Mouse (Mus musculus) layer of hippocampus, adult 2 months (tissue): ENCODE data around the gene 9530053A07Rik. TPM values are rescaled to one million over a fixed set of nuclear protein-coding genes. Genes with fewer than 3 reads are reported as not detected.
"Not testable (repeated sequence)": the region's sequence is repeated elsewhere in the genome, so short reads cannot be mapped to it uniquely, and the experiment has no call there.

Source experiments
- DNase-seq, 2 experiments: peaks; one replicate each; pipeline ENCODE4 v3.0.0; 2022; ENCODE audit warnings: low spot score in 2 of 2
- H3K27ac ChIP-seq: fragments of 200-600 bp; 2 replicates; pipeline ENCODE4 v1.8.1; 2022
- H3K4me3 ChIP-seq: fragments of 200-600 bp; 2 replicates; pipeline ENCODE4 v1.8.1; 2022; ENCODE audit warnings: mild to moderate bottlenecking
- CTCF ChIP-seq: fragments of 200-600 bp; conservative IDR thresholded peaks from 2 replicates; pipeline ENCODE4 v1.8.1; 2022; ENCODE audit warnings: antibody characterized with exemption, mild to moderate bottlenecking, moderate library complexity
- long read RNA-seq, 2 experiments: library from polyadenylated mRNA; stranded (forward); transcript quantifications; one replicate each; pipeline ENCODE4 v2.0.0; 2021; ENCODE audit warnings: borderline mapping rate in 2 of 2
- total RNA-seq, 2 experiments: library from RNA; stranded (reverse); gene quantifications; 2 replicates each; pipeline ENCODE4 v1.2.3; 2021

9530053A07Rik gene
- total RNA-seq = under 1 TPM in 1 of 2 experiments, not detected in 1; 0.05 TPM
- long read RNA-seq, experiment 1 = 0 reads
- long read RNA-seq, experiment 2 = 0 reads

GRCm38 (mm10) chr7:28129166-28129565, at the start of gene 9530053A07Rik:
Gene 9530053A07Rik, plus strand, starts transcription at chr7:28129466.
- no peak for DNase-seq
- no peak within 1 kb of the TSS for H3K27ac ChIP-seq
- no peak within 1 kb of the TSS for H3K4me3 ChIP-seq
- TF ChIP-seq CTCF = no peak

GRCm38 (mm10) chr7:28084215-28084614, 45.1 kb upstream of the 9530053A07Rik start:
- peak; percentile 11 to 23 for DNase-seq
- no peak for TF ChIP-seq CTCF
- Histone ChIP-seq H3K27ac (peak overlapping the region; percentile 18; the same call in 1 of the 2 replicates), H3K4me3 (no peak overlapping the region)

GRCm38 (mm10) chr7:28086236-28086635, 43.0 kb upstream of the 9530053A07Rik start:
- DNase-seq = no peak
- Histone ChIP-seq H3K4me3 (no peak overlapping the region), H3K27ac (no peak overlapping the region)
- no peak for TF ChIP-seq CTCF

DNA sequence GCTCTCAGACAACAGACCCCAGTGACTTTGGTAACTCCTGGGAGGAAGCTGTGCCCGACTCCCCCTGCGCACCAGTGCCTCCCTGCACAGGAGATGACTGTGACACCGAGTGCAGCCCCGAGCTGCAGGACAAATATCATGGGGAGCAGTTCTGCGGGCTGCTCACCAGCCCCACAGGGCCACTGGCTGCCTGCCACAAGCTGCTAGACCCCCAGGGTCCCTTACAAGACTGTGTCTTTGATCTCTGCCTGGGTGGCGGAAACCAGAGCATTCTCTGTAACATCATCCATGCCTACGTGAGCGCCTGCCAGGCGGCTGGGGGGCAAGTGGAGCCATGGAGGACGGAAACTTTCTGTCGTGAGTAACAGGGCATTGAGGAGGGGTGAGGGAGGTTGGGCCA, 35.7 kb upstream of the 9530053A07Rik start:
- DNase-seq = no peak
- Histone ChIP-seq H3K27ac (no peak overlapping the region), H3K4me3 (no peak overlapping the region)
- no peak for TF ChIP-seq CTCF

GRCm38 (mm10) chr7:28099101-28099500, 30.2 kb upstream of the 9530053A07Rik start:
- DNase-seq = no peak
- no peak overlapping the region for H3K27ac ChIP-seq
- TF ChIP-seq CTCF = no peak
- H3K4me3 ChIP-seq = no peak overlapping the region

DNA sequence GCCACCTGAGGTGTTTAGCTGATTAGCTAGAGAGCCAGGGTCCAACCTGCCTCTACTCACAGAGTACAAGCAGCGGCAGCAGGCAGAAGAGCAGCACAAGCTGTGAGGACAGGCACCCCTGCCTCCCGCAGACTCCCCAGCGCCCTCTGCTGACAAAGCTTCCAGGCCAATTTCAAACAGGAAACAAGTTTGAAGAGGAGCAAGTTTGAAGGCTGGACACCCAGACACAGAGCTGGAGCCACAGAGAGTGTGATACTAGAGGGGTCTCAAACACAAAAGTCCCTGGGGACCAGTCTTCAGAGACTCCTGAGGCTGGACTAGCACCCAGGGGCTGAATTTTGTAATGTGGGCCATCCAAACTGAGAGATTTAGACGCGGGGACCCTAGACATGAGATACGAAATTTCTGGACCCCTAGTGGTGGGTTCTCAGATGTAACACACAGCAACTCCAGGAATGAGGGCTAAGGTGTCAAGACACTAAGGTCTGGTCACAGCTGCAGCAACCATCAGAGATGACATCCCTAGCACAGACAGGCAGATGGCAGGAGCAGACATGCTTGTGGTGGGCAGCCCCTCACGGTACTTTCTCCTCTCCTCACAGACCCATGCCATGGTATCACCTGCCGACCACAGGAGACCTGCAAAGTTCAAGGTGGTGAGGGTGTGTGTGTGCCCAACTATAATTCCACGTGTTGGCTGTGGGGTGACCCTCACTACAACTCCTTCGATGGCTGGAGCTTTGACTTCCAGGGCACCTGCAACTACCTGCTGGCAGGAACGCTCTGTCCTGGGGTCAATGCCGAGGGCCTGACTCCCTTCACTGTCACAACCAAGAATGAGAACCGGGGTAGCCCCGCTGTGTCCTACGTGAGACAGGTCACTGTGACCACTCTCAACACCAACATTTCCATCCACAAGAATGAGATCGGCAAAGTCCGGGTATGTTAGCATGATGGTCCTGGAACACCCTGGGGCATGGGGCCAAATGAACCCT, 28.4 kb upstream of the 9530053A07Rik start:
- DNase-seq = peak in 1 of 2 experiments; percentile 35
- H3K4me3 ChIP-seq = no peak overlapping the region
- no peak overlapping the region for H3K27ac ChIP-seq
- TF ChIP-seq CTCF = peak; percentile 77

- not testable (repeated sequence) for H3K27ac ChIP-seq, H3K4me3 ChIP-seq
- DNase-seq = peak in 1 of 2 experiments; percentile 14
These were observed 26.3 kb upstream of the 9530053A07Rik start for GRCm38 (mm10) chr7:28102936-28103335.

- TF ChIP-seq CTCF = peak; percentile 14; the same call in 1 of the 2 replicates
- DNase-seq = no peak
- H3K27ac ChIP-seq = no peak overlapping the region
- no peak overlapping the region; the same call in 1 of the 2 replicates for H3K4me3 ChIP-seq
These were observed 24.6 kb upstream of the 9530053A07Rik start for GRCm38 (mm10) chr7:28104670-28105069.

GRCm38 (mm10) chr7:28106241-28106640, 23.0 kb upstream of the 9530053A07Rik start:
- Histone ChIP-seq H3K4me3 (no peak overlapping the region), H3K27ac (no peak overlapping the region)
- no peak for DNase-seq
- TF ChIP-seq CTCF = no peak

- TF ChIP-seq CTCF = no peak
- no peak for DNase-seq
- Histone ChIP-seq H3K27ac (no peak overlapping the region), H3K4me3 (no peak overlapping the region)
These were observed 14.6 kb upstream of the 9530053A07Rik start for GRCm38 (mm10) chr7:28114648-28115047.

GRCm38 (mm10) chr7:28137613-28138012, 8.3 kb downstream of the 9530053A07Rik start:
- H3K4me3 ChIP-seq = no peak overlapping the region
- TF ChIP-seq CTCF = peak; percentile 84
- peak; percentile 23 to 58 for DNase-seq
- no peak overlapping the region for H3K27ac ChIP-seq

- DNase-seq = peak; percentile 36 to 83
- no peak overlapping the region for H3K4me3 ChIP-seq
- TF ChIP-seq CTCF = peak; percentile 95
- no peak overlapping the region for H3K27ac ChIP-seq
These were observed 19.0 kb downstream of the 9530053A07Rik start for GRCm38 (mm10) chr7:28148263-28148662.

GRCm38 (mm10) chr7:28149841-28150240, 20.6 kb downstream of the 9530053A07Rik start:
- no peak for TF ChIP-seq CTCF
- no peak overlapping the region for H3K4me3 ChIP-seq
- no peak overlapping the region for H3K27ac ChIP-seq
- DNase-seq = no peak
